Mouse (Mus musculus) lung, adult 2 months (tissue): ENCODE results near the gene Lpcat2.

ENCODE experiments used
- CTCF ChIP-seq: fragments of 200-500 bp; IDR thresholded peaks from 2 replicates; pipeline ENCODE4 v1.5.1; 2011; ENCODE audit warnings: mild to moderate bottlenecking, low read length, control low read depth; ENCODE audit not compliant: insufficient read depth
- POLR2A ChIP-seq: fragments of 200-500 bp; IDR thresholded peaks from 2 replicates; pipeline ENCODE4 v1.6.1; 2011; ENCODE audit warnings: low read depth, mild to moderate bottlenecking, control low read depth, low read length, borderline replicate concordance; ENCODE audit errors: extremely low read depth

GRCm38 (mm10) chr8:92815661-92816060, 39.5 kb upstream of the Lpcat2 start:
- TF ChIP-seq CTCF (no peak), POLR2A (no peak)
